Mouse (Mus musculus) thymus, adult 2 months (tissue): ENCODE results near the gene Nppa. TPM values are rescaled to one million over a fixed set of nuclear protein-coding genes. Genes with fewer than 3 reads are reported as not detected.
A peak's percentile ranks its signal among the peaks of the same experiment; 100 is the strongest.

Experiments
- DNase-seq: peaks from one replicate; pipeline ENCODE4 v3.0.0; 2021
- H3K27ac ChIP-seq: fragments of 200-500 bp; 2 replicates; pipeline ENCODE4 v1.5.1; 2012; ENCODE audit warnings: low read length, control low read depth; ENCODE audit not compliant: control insufficient read depth, insufficient read depth
- H3K27me3 ChIP-seq: fragments of 200-500 bp; 2 replicates; pipeline ENCODE4 v1.6.1; 2012; ENCODE audit warnings: mild to moderate bottlenecking, low read length, moderate library complexity, mixed read lengths; ENCODE audit not compliant: control insufficient read depth, insufficient read depth
- H3K36me3 ChIP-seq: fragments of 200-500 bp; 2 replicates; pipeline ENCODE4 v1.6.1; 2012; ENCODE audit warnings: mild to moderate bottlenecking, low read length, moderate library complexity; ENCODE audit not compliant: control insufficient read depth, insufficient read depth
- H3K4me1 ChIP-seq: fragments of 200-500 bp; replicated peaks from 2 replicates; pipeline ENCODE4 v1.6.1; 2012; ENCODE audit warnings: low read length; ENCODE audit not compliant: control insufficient read depth, insufficient read depth
- H3K4me3 ChIP-seq: fragments of 200-500 bp; 2 replicates; pipeline ENCODE4 v1.5.1; 2012; ENCODE audit warnings: mild to moderate bottlenecking, low read length, control low read depth, moderate library complexity; ENCODE audit not compliant: control insufficient read depth, insufficient read depth
- CTCF ChIP-seq: fragments of 200-500 bp; IDR thresholded peaks from 2 replicates; pipeline ENCODE4 v1.5.1; 2012; ENCODE audit warnings: mild to moderate bottlenecking, control low read depth, low read length, moderate library complexity, borderline replicate concordance; ENCODE audit not compliant: control insufficient read depth, poor library complexity, insufficient read depth; ENCODE audit errors: extremely low read depth
- POLR2A ChIP-seq: fragments of 200-500 bp; IDR thresholded peaks from 2 replicates; pipeline ENCODE4 v1.6.1; 2012; ENCODE audit warnings: mild to moderate bottlenecking, low read length, control low read depth, moderate library complexity; ENCODE audit not compliant: control insufficient read depth, poor library complexity, insufficient read depth; ENCODE audit errors: extremely low read depth
- WGBS: fragments of 180-500 bp; shearing (Covaris S2); methylation state at CpG from one replicate; pipeline ENCODE4 v1.1.7; 2018; 5-methylcytosine and 5-hydroxymethylcytosine counted together
- polyA plus RNA-seq: library from polyadenylated mRNA; depleted of rRNA; stranded (reverse); fragments of >200 nt; gene quantifications from 2 replicates; pipeline ENCODE4 v1.2.3, GENCODE M21; 2012

Gene Nppa
- polyA plus RNA-seq, 1 experiment = 195 TPM

DNA sequence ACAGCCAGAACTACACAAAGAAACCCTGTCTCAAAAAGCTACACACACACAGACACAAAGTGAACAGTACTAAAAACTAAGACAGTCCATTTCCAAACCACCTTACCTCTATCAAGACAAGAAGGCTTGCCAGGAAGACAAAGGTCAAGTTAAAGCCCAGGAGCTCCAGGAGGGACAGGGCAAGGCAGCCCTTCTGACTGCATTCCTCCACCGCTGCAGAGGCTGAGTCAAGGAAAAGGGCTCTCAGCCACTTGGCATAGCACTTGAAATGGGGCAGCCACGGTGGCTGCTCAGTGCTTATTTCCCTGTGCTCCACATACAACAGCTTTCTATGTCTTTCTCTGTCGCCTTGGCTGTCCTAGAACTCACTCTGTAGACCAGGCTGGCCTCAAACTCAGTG, 23.5 kb downstream of the Nppa start:
- no peak for DNase-seq
- Histone ChIP-seq H3K4me1 (no peaks in the 10 kb centered on the region), H3K27me3 (no peaks in the 10 kb centered on the region), H3K27ac (no peak overlapping the region), H3K4me3 (no peak overlapping the region), H3K36me3 (peaks cover 47% of the 10 kb centered on the region)
- TF ChIP-seq POLR2A (no peak), CTCF (no peak)
- 99% methylated on average over 3 of the region's 3 CpGs for WGBS

- H3K4me1 ChIP-seq = no peaks in the 10 kb centered on the region
- H3K27ac ChIP-seq = no peak overlapping the region
- DNase-seq = no peak
- peaks cover 20% of the 10 kb centered on the region for H3K36me3 ChIP-seq
- no peaks in the 10 kb centered on the region for H3K27me3 ChIP-seq
- TF ChIP-seq POLR2A (no peak), CTCF (no peak)
- 99% methylated on average over 7 of the region's 7 CpGs for WGBS
- no peak overlapping the region for H3K4me3 ChIP-seq
Measured at GRCm38 (mm10) chr4:148029297-148029696, 28.8 kb downstream of the Nppa start.

- Histone ChIP-seq H3K4me1 (no peaks in the 10 kb centered on the region), H3K4me3 (no peak overlapping the region), H3K27me3 (no peaks in the 10 kb centered on the region), H3K36me3 (peaks cover 13% of the 10 kb centered on the region; the same call in 1 of the 2 replicates), H3K27ac (no peak overlapping the region)
- no peak for DNase-seq
- 83% methylated on average over 5 of the region's 5 CpGs for WGBS
- TF ChIP-seq CTCF = no peak
- no peak for TF ChIP-seq POLR2A
Measured at GRCm38 (mm10) chr4:148030506-148030905, 30.0 kb downstream of the Nppa start.

- TF ChIP-seq CTCF = no peak
- TF ChIP-seq POLR2A = no peak
- Histone ChIP-seq H3K4me1 (peaks cover 6% of the 10 kb centered on the region; the same call in 1 of the 2 replicates), H3K36me3 (no peaks in the 10 kb centered on the region), H3K27ac (no peak overlapping the region), H3K27me3 (no peaks in the 10 kb centered on the region), H3K4me3 (no peak overlapping the region)
- no peak for DNase-seq
- 67% methylated on average over 7 of the region's 7 CpGs for WGBS
Measured at GRCm38 (mm10) chr4:148033858-148034410, 33.4 kb downstream of the Nppa start.

DNA sequence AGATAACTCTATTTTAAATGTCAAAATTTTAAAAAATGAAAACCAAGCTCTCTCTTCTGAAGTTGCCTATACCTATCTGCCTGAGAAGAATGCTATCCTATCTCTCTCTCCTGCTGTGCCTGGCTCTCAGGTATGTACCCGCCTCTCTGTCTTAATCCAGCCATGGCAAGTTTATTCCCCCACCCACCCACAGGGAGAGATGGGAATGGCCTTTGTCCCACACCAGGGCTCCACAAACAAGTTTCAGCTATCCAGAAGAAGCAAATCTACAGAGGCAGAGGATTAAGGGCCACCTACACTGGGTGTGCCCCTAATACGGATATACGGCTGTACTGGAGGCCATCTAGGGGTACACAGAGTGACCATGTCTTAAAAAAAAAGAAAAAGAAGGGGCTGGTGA, 34.9 kb downstream of the Nppa start:
- Histone ChIP-seq H3K27ac (no peak overlapping the region), H3K4me3 (no peak overlapping the region), H3K27me3 (no peaks in the 10 kb centered on the region), H3K4me1 (peaks cover 18% of the 10 kb centered on the region), H3K36me3 (no peaks in the 10 kb centered on the region)
- 99% methylated on average over 3 of the region's 3 CpGs for WGBS
- no peak for DNase-seq
- TF ChIP-seq CTCF (no peak), POLR2A (no peak)

DNA sequence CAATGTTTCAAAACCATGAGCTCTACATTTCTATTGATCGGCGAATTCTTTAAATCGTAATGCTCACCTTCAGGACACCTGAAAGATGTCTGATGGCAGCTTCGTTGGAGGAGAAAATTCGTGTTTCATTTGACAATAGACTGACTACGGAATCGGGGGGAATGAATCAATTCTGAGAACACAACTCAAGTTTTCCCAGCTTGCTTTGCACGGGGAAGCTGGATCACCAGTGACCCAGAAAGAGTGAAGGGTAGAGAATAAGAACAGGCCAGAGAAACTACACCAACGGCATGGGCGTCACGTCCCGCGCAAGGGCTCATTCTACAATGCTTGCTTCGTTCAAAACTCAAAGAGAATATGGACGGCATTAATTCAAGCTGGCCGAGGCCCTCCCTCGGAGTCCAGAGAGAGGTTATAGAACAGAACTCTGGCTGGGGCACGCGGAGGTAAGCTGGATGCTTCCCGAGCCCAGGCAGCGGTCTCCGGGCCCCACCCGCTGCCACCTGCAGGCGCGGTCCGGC, 37.6 kb downstream of the Nppa start:
- DNase-seq = no peak
- H3K27me3 ChIP-seq = no peaks in the 10 kb centered on the region
- H3K4me3 ChIP-seq = peak overlapping the region; percentile 77
- no peaks in the 10 kb centered on the region for H3K36me3 ChIP-seq
- peaks cover 34% of the 10 kb centered on the region for H3K4me1 ChIP-seq
- 6% methylated on average over 26 of the region's 26 CpGs for WGBS
- H3K27ac ChIP-seq = peak overlapping the region; percentile 11; the same call in 1 of the 2 replicates
- TF ChIP-seq CTCF (0 out of 2 replicates have a peak, but pooled peaks have one; percentile 16), POLR2A (no peak)

GRCm38 (mm10) chr4:148038600-148039253, 38.2 kb downstream of the Nppa start, which contains the start of the genes Clcn6 and Mthfr:
Gene Clcn6, minus strand, starts transcription at chr4:148038821.
Gene Mthfr, plus strand, starts transcription at chr4:148039077.
- peak; percentile 98 for DNase-seq

More at GRCm38 (mm10) chr4:148038600-148039253, 38.2 kb downstream of the Nppa start, which contains the start of the genes Clcn6 and Mthfr:
- peaks cover 34% of the 10 kb centered on the region for H3K4me1 ChIP-seq
- H3K27ac ChIP-seq = peak within 1 kb of the TSS; percentile 11; the same call in 1 of the 2 replicates
- 0% methylated on average over 54 of the region's 54 CpGs for WGBS
- H3K4me3 ChIP-seq = peak within 1 kb of the TSS; percentile 77
- H3K36me3 ChIP-seq = no peaks in the 10 kb centered on the region
- no peaks in the 10 kb centered on the region for H3K27me3 ChIP-seq
- peak; percentile 37; the same call in 1 of the 2 replicates for TF ChIP-seq CTCF
- peak; percentile 39; the same call in 1 of the 2 replicates for TF ChIP-seq POLR2A
